Mouse (Mus musculus): Measurements from ENCODE around the gene Col28a1.

The Col28a1 gene

GRCm38 (mm10) chr6:8192517-8192916 is at the start of gene Col28a1:
Col28a1 (minus strand) TSS chr6:8192617.
- DNase-seq (ENCODE audit: low read depth): no peak

- no peak for DNase-seq (ENCODE audit: low read depth)
Observed at GRCm38 (mm10) chr6:8228596-8228995, 36.2 kb upstream of the Col28a1 start.

- no peak for DNase-seq (ENCODE audit: low read depth)
Observed at GRCm38 (mm10) chr6:8227035-8227434, 34.6 kb upstream of the Col28a1 start.

DNA sequence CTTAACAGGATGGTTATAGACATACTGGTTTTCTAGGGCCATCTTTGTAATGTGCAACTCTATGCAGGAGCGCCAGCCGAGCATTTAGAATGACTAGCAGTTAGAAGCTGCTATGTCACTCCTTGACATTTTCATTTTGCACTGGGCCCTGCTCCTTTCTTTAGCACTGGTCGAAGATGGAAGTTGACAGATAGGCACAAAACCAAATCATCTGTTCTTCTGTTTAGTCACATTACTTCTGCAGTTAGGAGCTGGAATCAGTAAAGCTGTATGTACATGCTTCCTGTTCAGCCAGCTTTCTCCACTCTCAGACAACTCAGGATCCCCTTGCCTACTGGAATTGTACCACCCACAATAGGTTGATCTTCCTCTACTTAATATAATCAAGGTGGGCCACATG is 18.2 kb upstream of the Col28a1 start:
- no peak for DNase-seq (ENCODE audit: low read depth)

- DNase-seq (ENCODE audit: low read depth): no peak
Observed at GRCm38 (mm10) chr6:8209866-8210186, 17.4 kb upstream of the Col28a1 start.

DNA sequence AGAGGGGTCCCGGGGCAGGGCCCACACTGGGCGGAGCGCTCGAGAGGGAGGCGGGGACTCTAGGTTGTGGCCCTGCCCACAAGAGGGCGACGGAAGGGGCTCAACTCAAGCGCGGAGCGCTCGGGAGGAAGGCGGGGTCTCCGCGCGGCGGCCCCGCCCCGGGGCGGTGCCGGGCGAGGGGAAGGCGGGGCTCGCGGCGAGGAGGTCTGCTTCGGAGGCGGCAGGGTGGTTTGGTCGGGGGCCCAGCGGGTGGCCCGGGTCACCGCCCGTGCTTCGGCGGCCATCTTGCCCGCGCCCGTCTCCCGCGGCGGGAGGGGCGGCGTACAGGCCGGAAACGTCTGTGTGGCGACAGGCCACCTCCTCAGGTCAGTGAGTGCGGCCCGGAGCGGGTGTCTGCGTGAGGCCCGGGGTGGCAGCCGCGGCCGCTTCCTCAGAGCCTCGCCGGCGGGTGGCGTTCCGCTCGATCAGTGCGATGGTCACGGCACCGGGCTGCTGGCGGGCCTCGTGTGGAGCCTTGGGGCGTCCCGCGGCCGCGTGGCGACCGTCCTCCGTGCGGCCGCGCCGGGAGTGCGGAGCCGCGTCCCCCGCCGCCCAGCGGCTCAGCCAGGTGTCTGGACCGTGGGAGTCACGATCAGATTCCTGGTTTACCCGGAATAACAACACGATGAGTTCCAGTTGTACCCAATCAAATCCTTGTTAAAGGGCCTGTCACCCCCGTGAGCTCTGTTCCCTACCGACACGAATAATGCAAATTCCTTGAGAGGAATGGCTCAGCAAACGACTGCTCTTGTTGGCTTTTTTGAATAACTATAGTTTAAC is 16.8 kb upstream of the Col28a1 start, which contains the start of gene Mios:
Gene Mios (plus strand): TSS at position 176 of the 819 bp plus-strand sequence.
- DNase-seq (ENCODE audit: low read depth): peak; percentile 80

DNA sequence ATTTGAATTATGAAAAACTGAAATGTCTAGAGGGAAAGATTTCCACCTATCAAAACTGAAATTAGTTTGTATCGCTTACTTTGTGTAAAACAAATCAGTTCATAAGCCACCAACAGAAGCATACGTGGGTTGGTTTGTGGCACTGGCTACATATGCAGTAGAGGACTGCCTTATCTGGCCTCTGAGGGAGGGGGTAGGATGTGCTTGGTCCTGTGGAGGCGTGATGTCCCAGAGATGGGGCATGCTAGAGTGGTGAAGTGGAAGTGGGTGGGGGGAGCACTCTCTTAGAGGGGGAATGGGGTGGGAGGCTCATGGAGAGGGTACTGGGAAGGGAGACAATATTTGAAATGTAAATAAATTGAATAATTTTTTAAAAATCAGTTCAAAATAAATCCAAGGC is 2.5 kb downstream of the Col28a1 start:
- no peak for DNase-seq (ENCODE audit: low read depth)

GRCm38 (mm10) chr6:8188599-8189233 is 3.7 kb downstream of the Col28a1 start:
- no peak for DNase-seq (ENCODE audit: low read depth)

DNA sequence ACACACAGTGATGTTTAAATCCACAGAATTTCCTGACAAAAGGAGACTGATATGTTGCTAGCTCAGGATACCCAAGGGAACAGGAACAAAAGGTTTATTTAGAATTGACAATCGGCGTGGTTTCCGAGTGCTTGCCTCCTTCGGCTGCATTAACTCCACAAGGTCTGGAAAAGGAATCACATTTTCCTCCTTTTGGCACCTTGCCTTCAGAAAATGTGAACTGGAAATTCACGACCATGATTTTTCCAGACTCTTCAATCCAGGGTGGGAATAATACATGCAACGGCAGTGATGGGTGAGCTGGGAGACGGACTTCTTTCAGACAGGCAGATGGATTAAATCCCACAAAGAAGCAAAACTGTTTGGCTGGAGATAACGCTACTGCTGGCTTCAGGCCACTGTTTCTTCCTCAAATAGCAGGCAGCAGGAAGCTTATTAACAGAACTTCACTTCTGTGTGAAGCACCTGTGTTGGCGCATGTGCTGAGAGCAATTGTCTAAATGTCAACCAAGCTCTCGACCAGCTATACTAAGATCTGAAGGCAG is 13.9 kb downstream of the Col28a1 start:
- DNase-seq (ENCODE audit: low read depth): no peak

DNA sequence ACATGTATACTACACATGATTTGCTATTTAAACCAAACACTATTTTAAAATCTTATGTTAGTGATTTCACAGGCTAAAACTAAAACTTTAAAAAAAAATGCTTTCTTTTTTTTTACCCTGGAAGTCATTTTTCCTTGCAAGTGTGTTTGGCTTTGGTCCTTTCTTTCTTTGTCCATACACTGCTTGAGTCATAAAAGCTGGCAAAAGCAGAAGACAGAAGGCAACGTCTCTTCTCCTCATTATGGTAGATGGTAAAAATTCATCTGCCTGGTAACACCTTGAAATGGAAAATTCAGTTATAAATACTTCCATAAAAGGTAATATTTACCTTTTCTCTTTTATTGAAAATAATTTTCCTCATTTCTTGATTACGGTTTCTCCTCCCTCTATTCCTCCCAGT is 16.3 kb downstream of the Col28a1 start:
- DNase-seq (ENCODE audit: low read depth): no peak

DNA sequence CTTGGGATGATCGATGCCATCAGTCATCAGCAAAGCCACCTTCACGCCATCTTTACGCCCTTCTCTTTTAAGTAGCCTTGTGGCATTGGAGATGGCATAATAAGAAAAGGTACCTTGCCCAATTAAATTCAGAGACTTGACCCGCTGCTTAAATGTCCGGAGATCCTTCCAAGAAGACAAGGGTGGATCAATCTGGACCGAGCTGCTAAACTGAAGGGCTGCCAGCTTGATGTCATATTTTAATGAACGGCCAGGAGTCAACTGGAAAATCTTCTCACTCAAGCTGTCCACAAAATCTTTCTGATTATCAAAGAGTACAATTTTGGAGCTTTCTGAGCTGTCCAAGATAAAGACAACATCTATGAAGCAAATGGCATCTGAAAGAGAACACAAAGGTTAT is 17.1 kb downstream of the Col28a1 start:
- DNase-seq (ENCODE audit: low read depth): no peak

DNA sequence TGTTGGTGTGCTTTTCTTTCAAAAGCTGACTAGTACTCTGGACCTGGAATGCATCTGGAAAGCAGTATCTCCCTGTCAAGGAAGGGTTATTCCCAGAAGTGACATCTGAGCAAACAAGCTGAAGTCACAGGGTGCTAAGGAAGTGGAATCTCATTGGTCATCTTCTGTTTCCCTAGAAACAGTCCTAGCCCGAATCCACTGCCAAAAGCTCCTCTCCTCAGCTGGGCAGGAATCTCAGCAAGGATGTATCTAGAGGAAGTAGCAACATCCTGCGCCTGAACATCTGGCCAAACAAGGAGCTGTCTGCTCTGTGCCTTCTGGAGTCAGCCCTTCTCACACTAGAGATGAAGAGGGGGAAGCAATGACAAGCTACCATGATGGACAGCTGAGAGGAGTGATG is 18.4 kb downstream of the Col28a1 start:
- DNase-seq (ENCODE audit: low read depth): no peak

DNA sequence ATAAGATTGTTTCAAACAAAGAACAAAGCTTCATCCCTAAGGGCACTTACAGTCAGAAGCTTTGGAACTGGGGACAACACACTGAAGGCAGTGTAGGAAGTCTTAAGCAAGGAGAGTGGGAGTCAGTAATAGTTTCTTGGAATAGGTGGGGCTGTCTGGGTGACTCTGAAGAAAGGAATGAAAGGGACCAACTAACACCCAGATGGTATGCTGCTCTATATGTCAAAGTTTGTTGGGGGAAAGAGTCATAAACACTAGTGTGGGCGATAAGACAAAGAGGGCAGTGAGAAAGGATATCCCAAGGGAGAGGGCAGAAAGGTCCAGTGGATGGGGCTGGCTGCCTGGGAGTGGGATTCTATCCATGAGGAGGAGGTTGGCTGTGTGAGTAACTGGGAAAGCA is 20.3 kb downstream of the Col28a1 start:
- peak; percentile 58 for DNase-seq (ENCODE audit: low read depth)

GRCm38 (mm10) chr6:8164741-8165140 is 27.7 kb downstream of the Col28a1 start:
- DNase-seq (ENCODE audit: low read depth): no peak

GRCm38 (mm10) chr6:8160001-8160400 is 32.4 kb downstream of the Col28a1 start:
- peak; percentile 58 for DNase-seq (ENCODE audit: low read depth)

- DNase-seq (ENCODE audit: low read depth): no peak
Observed at GRCm38 (mm10) chr6:8157121-8157520, 35.3 kb downstream of the Col28a1 start.

DNA sequence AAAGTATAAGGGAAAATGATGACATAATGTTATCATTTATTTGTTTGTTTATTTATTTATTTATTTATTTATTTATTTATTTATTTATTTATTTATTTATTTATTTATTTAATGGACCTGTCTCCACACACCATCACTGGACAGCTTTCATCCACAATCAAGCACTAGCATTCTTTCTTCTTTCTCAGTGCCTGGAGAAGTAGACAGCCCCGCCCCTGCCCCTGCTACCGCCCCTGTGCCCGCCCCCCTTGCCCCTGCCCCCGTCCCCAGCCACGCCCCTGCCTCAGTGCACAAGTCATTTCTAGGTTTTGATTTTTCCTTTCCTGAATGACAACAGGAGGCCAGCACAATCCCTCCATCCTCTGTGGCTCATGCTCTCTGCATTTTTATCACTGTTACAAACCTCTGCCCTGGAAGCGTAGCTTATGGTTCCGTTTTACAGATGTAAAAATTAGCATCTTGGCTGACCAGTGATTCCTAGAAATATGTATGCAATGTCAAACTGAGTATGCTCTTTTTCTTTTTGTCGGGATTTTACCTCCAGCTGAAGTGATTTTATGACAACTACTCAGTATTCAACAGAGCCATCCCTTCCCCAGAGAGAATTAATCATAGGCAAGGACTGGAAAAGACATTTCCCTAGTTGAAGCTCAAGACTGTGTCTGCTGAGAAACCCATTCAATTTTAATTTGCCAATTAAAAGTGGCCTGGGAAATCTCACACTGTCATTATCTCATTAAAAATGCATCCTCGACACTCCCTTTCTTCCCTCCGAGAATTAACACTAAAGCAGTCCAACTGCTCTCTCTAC is 39.7 kb downstream of the Col28a1 start:
- no peak for DNase-seq (ENCODE audit: low read depth)

- DNase-seq (ENCODE audit: low read depth): peak; percentile 48
Observed at GRCm38 (mm10) chr6:8148916-8149315, 43.5 kb downstream of the Col28a1 start.

GRCm38 (mm10) chr6:8141881-8142280 is 50.5 kb downstream of the Col28a1 start:
- no peak for DNase-seq (ENCODE audit: low read depth)

DNA sequence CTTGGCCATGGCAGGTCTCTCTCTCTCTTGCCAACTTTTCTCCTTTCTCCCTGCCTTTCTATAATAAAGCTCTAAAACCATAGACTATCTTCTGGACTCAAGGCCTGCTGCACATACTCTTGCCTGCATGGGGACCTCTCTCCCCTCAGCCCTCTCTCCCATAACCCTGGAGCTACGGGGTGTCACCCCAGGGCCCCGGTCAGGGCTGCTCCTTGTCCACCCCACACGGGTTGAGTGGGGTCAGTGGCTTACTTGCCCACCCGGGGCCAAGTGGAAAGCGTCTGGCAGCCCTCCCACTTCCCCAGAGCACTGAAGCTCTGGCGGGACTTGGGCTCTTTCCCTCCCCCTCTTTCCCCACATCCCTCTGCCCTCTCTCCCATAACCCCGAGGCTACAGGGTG is 62.3 kb downstream of the Col28a1 start:
- DNase-seq (ENCODE audit: low read depth): no peak

DNA sequence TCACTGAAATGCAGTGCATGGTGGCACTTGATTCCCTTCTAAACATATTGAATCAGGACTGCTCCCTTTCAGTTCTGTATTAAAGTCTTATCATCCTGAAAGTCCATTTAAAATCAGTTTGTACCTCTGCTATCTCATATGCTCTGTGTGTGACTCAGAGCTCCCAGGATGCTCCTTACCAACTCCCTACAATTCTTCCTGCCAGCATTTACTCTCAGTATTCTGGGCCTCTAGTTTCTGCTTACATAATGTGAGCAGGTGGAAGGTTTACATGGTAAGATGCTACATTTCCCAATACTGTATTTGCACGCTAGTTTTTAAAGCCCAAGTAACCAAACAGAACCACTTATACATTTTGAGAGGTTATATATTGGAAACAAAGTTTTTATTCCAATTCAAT is 64.3 kb downstream of the Col28a1 start:
- no peak for DNase-seq (ENCODE audit: low read depth)

DNA sequence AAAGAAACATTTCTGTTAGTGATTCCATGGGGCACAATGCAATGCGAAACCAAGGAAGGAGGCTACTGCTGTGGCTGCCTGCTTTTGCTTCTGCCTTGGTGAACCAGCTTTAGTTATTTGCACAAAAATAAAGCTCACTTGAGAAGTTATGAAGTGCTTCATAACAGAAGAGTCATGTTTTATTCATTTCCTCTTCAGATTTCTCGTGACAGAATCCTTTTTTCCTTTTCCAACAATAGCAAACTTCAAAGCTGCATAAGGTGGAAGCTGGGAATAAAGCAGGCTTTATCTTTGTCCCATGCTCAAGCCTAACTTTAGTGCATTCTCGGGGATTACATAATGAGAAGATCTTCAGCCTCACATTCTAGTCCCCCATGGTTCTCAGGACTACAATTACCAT is 65.9 kb downstream of the Col28a1 start:
- DNase-seq (ENCODE audit: low read depth): no peak

DNA sequence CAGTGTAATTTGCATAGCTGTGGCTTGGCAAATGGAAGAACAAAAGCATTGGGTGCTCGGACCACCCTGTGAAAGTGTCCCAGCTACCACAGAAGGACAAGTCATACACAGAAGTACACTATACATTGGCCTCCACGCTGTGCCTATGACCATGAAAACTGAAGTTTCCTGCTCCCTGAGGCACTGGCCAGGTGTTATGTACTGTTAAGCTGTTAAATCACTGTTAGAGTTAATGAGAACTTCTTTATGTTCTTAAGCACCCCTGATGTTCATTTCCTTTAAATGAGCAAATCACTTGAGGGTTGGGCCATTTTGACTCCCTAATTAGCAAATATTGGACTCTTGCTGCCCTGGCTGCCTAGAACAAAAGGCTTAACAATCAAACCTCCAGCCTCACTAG is 73.3 kb downstream of the Col28a1 start:
- DNase-seq (ENCODE audit: low read depth): no peak

Measured in fibroblast of lung, adult 2 months (primary cell).